Mouse (Mus musculus): ENCODE measurements around the gene Rassf1. TPM values are rescaled to one million over a fixed set of nuclear protein-coding genes. Genes with fewer than 3 reads are reported as not detected.

The Rassf1 gene
- polyA plus RNA-seq, 1 experiment from 2014 or later, result 44.0 TPM

DNA sequence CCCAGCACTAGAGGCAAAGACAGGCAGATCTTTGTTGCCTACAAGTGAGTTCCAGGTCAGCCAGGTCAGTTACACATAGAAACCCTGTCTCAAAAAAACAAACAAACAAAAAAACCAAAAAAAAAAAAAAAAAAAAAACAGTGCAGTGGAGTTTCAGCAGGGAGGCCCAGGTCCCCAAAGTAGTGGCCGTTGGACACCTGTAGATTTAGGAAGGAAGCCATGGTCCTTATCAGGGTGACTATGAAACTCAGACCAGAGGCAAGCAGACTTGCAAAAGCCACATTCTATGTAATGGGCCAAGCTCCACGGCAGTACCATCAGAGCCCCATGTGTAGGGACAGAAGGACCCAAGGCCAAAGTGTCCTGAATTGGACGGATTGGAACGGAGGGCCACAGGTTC lies 30.2 kb downstream of the Rassf1 start:
- Histone ChIP-seq H3K4me1 (ENCODE audit: control insufficient read depth, insufficient read depth, low read length) (peaks cover 20% of the 10 kb centered on the region), H3K27me3 (ENCODE audit: control insufficient read depth, insufficient read depth, low read length) (no peaks in the 10 kb centered on the region), H3K4me2 (peak overlapping the region; percentile 70; the same call in 1 of the 2 replicates), H3K4me3 (ENCODE audit: low read depth, low read length) (peak overlapping the region; percentile 57; the same call in 1 of the 2 replicates), H3K27ac (ENCODE audit: low read depth, low read length) (no peak overlapping the region), H3K9ac (ENCODE audit: low read length) (no peak overlapping the region; the same call in 1 of the 2 replicates), H3K36me3 (ENCODE audit: control insufficient read depth, insufficient read depth, low read length) (no peaks in the 10 kb centered on the region), H3K9me3 (ENCODE audit: control insufficient read depth, low read length) (no peaks in the 10 kb centered on the region)
- no peak for DNase-seq (ENCODE audit: low spot score, missing footprints)
- ATAC-seq (ENCODE audit: low FRiP score), result no peak
- 80% methylated on average over 4 of the region's 4 CpGs for WGBS

DNA sequence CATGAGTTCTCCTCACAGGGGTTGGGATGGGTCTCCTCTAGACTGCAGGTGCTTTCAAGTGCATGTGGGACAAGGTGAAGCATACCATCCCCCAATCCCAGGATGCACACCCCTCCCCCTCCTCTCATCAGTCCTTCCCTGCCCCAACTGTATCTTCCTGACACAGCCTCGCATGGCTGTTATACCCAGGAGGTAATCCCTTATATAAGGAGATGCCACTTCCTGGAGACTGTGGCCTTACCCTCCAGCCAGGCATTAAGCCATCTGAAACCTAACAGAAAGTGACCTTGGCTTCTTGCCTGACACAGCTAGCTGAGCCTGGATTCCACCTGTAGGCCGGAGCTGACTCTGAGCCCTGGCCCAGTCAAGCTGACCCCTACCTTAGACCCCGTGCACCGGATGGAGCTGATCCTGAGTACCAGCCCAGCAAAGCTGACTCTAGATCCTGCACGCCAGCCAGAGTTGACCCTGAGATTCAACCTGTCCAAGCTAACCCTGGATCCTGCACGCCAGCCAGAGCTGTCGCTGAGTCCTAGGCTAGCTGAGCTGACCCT lies 31.2 kb downstream of the Rassf1 start:
- Histone ChIP-seq H3K4me1 (ENCODE audit: control insufficient read depth, insufficient read depth, low read length) (peaks cover 11% of the 10 kb centered on the region), H3K9me3 (ENCODE audit: control insufficient read depth, low read length) (no peaks in the 10 kb centered on the region), H3K4me3 (ENCODE audit: low read depth, low read length) (no peak overlapping the region), H3K36me3 (ENCODE audit: control insufficient read depth, insufficient read depth, low read length) (no peaks in the 10 kb centered on the region), H3K9ac (ENCODE audit: low read length) (no peak overlapping the region), H3K4me2 (no peak overlapping the region), H3K27me3 (ENCODE audit: control insufficient read depth, insufficient read depth, low read length) (no peaks in the 10 kb centered on the region), H3K27ac (ENCODE audit: low read depth, low read length) (no peak overlapping the region)
- no peak for ATAC-seq (ENCODE audit: low FRiP score)
- no peak for DNase-seq (ENCODE audit: low spot score, missing footprints)
- 88% methylated on average over 7 of the region's 7 CpGs for WGBS

DNA sequence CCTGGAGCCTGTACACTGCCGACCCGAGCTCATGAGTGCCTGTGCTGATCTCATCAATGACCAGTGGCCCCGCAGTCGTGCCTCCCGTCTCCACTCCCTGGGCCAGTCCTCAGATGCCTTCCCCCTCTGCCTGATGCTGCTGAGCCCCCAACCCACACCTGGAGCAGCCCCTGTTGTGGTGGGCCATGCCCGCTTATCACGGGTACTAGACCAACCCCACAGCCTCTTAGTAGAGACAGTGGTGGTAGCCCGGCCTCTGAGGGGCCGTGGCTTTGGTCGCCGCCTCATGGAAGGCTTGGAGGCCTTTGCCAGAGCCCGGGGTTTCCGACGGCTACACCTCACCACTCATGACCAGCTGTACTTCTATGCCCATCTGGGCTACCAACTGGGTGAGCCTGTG lies 31.8 kb downstream of the Rassf1 start:
- Histone ChIP-seq H3K4me3 (ENCODE audit: low read depth, low read length) (no peak overlapping the region), H3K36me3 (ENCODE audit: control insufficient read depth, insufficient read depth, low read length) (no peaks in the 10 kb centered on the region), H3K4me2 (no peak overlapping the region), H3K27me3 (ENCODE audit: control insufficient read depth, insufficient read depth, low read length) (no peaks in the 10 kb centered on the region), H3K9me3 (ENCODE audit: control insufficient read depth, low read length) (no peaks in the 10 kb centered on the region), H3K9ac (ENCODE audit: low read length) (no peak overlapping the region), H3K27ac (ENCODE audit: low read depth, low read length) (no peak overlapping the region), H3K4me1 (ENCODE audit: control insufficient read depth, insufficient read depth, low read length) (peaks cover 13% of the 10 kb centered on the region)
- WGBS, result 93% methylated on average over 14 of the region's 14 CpGs
- DNase-seq (ENCODE audit: low spot score, missing footprints) (no peak), ATAC-seq (ENCODE audit: low FRiP score) (no peak)

- Histone ChIP-seq H3K9ac (ENCODE audit: low read length) (no peak overlapping the region), H3K4me2 (no peak overlapping the region), H3K36me3 (ENCODE audit: control insufficient read depth, insufficient read depth, low read length) (peaks cover 7% of the 10 kb centered on the region), H3K4me3 (ENCODE audit: low read depth, low read length) (no peak overlapping the region), H3K27ac (ENCODE audit: low read depth, low read length) (no peak overlapping the region), H3K9me3 (ENCODE audit: control insufficient read depth, low read length) (no peaks in the 10 kb centered on the region), H3K4me1 (ENCODE audit: control insufficient read depth, insufficient read depth, low read length) (peaks cover 8% of the 10 kb centered on the region; the same call in 1 of the 2 replicates), H3K27me3 (ENCODE audit: control insufficient read depth, insufficient read depth, low read length) (no peaks in the 10 kb centered on the region)
- DNase-seq (ENCODE audit: low spot score, missing footprints), result no peak
- 91% methylated on average over 5 of the region's 5 CpGs for WGBS
- ATAC-seq (ENCODE audit: low FRiP score), result no peak
These were observed 35.1 kb downstream of the Rassf1 start for GRCm38 (mm10) chr9:107586504-107586903.

- Histone ChIP-seq H3K9me3 (ENCODE audit: control insufficient read depth, low read length) (no peaks in the 10 kb centered on the region), H3K9ac (ENCODE audit: low read length) (peak within 1 kb of the TSS; percentile 75), H3K36me3 (ENCODE audit: control insufficient read depth, insufficient read depth, low read length) (peaks cover 9% of the 10 kb centered on the region), H3K4me3 (ENCODE audit: low read depth, low read length) (peak within 1 kb of the TSS; percentile 72), H3K4me1 (ENCODE audit: control insufficient read depth, insufficient read depth, low read length) (peaks cover 8% of the 10 kb centered on the region; the same call in 1 of the 2 replicates), H3K27ac (ENCODE audit: low read depth, low read length) (no peak within 1 kb of the TSS; the same call in 1 of the 2 replicates), H3K27me3 (ENCODE audit: control insufficient read depth, insufficient read depth, low read length) (no peaks in the 10 kb centered on the region), H3K4me2 (peak within 1 kb of the TSS; percentile 63)
- peak; percentile 98 for ATAC-seq (ENCODE audit: low FRiP score)
- DNase-seq (ENCODE audit: low spot score, missing footprints), result peak; percentile 99
- WGBS, result 14% methylated on average over 46 of the region's 46 CpGs
These were observed 35.8 kb downstream of the Rassf1 start, which contains the start of gene Ifrd2 for GRCm38 (mm10) chr9:107586974-107587832. Ifrd2 (plus strand) TSS chr9:107587642.

DNA sequence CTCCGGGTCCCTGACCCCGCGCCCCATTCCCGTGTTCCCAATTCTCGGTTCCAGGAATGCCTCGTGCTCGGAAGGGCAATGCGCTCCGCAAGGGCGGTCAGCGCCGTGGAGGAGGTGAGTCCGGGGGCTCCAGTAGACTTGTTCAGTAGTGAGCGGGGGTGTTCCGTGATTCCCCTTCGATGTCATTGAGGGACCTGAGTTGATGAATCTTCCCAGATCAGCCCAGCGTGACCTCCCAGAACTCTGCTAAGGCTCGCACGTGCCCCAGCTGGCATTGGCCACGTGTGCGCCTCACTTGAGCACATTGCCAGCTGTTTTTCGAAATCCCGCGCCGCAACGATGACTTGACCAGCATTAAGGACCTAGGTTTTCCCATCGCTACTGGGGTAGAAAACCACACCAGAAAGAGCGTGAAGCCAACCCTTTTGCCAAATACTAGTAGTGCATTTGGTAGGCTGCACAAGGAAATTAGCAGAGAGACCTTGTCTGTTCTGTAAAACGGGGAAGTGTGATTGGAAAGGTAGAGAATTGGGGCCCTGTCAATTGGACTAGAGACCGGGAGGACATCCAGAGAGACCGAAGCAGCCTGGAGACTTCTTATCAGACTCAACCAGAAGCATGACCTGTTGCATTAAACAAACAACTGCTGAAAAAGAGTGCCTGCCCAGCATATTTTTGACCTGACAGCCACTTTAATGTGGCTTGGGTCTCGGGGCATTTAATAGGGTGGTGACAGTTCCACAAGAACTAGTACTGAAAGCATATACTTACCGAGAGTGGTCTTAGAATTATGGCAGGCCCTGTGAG lies 36.7 kb downstream of the Rassf1 start:
- H3K27ac ChIP-seq (ENCODE audit: low read depth, low read length), result no peak overlapping the region; the same call in 1 of the 2 replicates
- WGBS, result 6% methylated on average over 33 of the region's 33 CpGs
- H3K9ac ChIP-seq (ENCODE audit: low read length), result peak overlapping the region; percentile 75
- H3K4me2 ChIP-seq, result peak overlapping the region; percentile 63
- H3K27me3 ChIP-seq (ENCODE audit: control insufficient read depth, insufficient read depth, low read length), result no peaks in the 10 kb centered on the region
- peak overlapping the region; percentile 72 for H3K4me3 ChIP-seq (ENCODE audit: low read depth, low read length)
- H3K36me3 ChIP-seq (ENCODE audit: control insufficient read depth, insufficient read depth, low read length), result peaks cover 9% of the 10 kb centered on the region
- peaks cover 8% of the 10 kb centered on the region; the same call in 1 of the 2 replicates for H3K4me1 ChIP-seq (ENCODE audit: control insufficient read depth, insufficient read depth, low read length)
- H3K9me3 ChIP-seq (ENCODE audit: control insufficient read depth, low read length), result no peaks in the 10 kb centered on the region
- ATAC-seq (ENCODE audit: low FRiP score), result no peak
- no peak for DNase-seq (ENCODE audit: low spot score, missing footprints)

DNA sequence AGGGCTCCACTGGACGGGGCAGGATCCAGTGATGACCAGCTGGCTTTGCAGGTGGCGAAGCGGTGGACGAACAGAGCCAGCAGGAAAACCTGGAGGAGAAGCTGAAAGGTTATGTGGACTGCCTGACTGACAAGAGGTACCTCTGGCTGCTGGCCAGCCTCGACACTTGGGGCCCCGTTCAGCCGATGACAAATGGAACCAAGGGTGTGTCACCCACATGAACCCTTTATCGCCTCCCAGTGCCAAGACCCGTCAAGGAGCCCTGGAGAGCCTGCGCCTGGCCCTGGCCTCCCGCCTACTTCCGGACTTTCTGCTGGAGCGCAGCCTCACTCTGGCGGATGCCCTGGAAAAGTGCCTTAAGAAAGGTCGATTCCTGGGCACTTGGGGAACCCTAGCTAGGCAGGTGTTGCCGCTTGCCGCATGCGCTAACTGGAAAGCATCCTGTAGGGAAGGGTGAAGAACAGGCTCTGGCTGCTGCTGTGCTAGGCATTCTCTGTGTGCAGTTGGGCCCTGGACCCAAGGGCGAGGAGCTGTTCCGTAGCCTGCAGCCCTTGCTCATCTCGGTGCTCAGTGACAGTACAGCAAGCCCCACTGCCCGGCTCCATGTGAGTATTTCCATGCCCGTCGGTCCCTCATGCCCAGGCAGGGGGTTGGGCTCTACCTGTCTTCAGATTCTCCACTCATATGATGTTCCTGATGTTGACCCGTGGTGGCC lies 38.9 kb downstream of the Rassf1 start:
- Histone ChIP-seq H3K9ac (ENCODE audit: low read length) (no peak overlapping the region), H3K36me3 (ENCODE audit: control insufficient read depth, insufficient read depth, low read length) (peaks cover 14% of the 10 kb centered on the region), H3K27me3 (ENCODE audit: control insufficient read depth, insufficient read depth, low read length) (no peaks in the 10 kb centered on the region), H3K27ac (ENCODE audit: low read depth, low read length) (no peak overlapping the region), H3K4me2 (no peak overlapping the region), H3K4me1 (ENCODE audit: control insufficient read depth, insufficient read depth, low read length) (peaks cover 8% of the 10 kb centered on the region; the same call in 1 of the 2 replicates), H3K4me3 (ENCODE audit: low read depth, low read length) (no peak overlapping the region), H3K9me3 (ENCODE audit: control insufficient read depth, low read length) (no peaks in the 10 kb centered on the region)
- DNase-seq (ENCODE audit: low spot score, missing footprints) (no peak), ATAC-seq (ENCODE audit: low FRiP score) (no peak)
- 94% methylated on average over 25 of the region's 25 CpGs for WGBS

GRCm38 (mm10) chr9:107590773-107591060 lies 39.4 kb downstream of the Rassf1 start:
- Histone ChIP-seq H3K36me3 (ENCODE audit: control insufficient read depth, insufficient read depth, low read length) (peaks cover 14% of the 10 kb centered on the region), H3K4me1 (ENCODE audit: control insufficient read depth, insufficient read depth, low read length) (peaks cover 8% of the 10 kb centered on the region; the same call in 1 of the 2 replicates)

More at GRCm38 (mm10) chr9:107590773-107591060, 39.4 kb downstream of the Rassf1 start:
- no peaks in the 10 kb centered on the region for H3K9me3 ChIP-seq (ENCODE audit: control insufficient read depth, low read length)
- DNase-seq (ENCODE audit: low spot score, missing footprints), result no peak
- no peak overlapping the region for H3K27ac ChIP-seq (ENCODE audit: low read depth, low read length)
- H3K9ac ChIP-seq (ENCODE audit: low read length), result no peak overlapping the region
- 92% methylated on average over 6 of the region's 6 CpGs for WGBS
- no peak for ATAC-seq (ENCODE audit: low FRiP score)
- H3K27me3 ChIP-seq (ENCODE audit: control insufficient read depth, insufficient read depth, low read length), result no peaks in the 10 kb centered on the region
- H3K4me3 ChIP-seq (ENCODE audit: low read depth, low read length), result no peak overlapping the region
- H3K4me2 ChIP-seq, result no peak overlapping the region

Measured in midbrain, embryonic 11.5 days (tissue).